Mouse (Mus musculus): ENCODE results near the gene Tia1. TPM values are rescaled to one million over a fixed set of nuclear protein-coding genes. Genes with fewer than 3 reads are reported as not detected.
A peak's percentile ranks its signal among the peaks of the same experiment; 100 is the strongest.
"Not testable (repeated sequence)": the region's sequence is repeated elsewhere in the genome, so short reads cannot be mapped to it uniquely, and the experiment has no call there.

Gene Tia1
- polyA plus RNA-seq, 1 experiment from 2014 or later = 109 TPM

DNA sequence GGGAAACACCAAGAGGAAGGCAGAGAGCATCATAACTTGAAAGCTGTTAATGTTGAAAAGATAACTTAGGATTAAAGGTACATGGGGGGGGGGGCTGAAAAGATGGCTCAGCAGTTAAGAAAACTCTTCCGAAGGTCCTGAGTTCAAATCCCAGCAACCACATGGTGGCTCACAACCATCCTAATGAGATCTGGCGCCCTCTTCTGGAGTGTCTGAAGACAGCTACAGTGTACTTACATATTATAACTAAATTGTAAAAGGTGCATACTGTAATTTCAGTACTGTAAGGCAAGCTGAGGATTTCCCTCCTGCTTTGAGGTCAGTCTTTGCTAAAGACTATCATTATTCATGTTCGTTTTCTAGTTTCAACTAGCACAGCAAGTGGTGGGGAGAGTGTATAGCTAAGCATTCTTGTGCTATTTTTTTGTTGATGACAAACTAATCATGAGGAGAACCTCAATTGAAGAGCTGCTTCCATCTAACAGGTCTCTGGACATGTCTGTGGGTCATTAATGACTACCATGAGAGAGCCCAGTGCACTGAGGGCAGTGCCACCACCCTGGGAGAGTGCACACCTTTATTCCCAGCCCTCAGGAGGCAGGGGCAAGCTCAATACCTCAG is 33.8 kb upstream of the Tia1 start:
- no peaks in the 10 kb centered on the region for H3K9me3 ChIP-seq (replicated peaks)
- no peak overlapping the region for H3K4me3 ChIP-seq
- 64% methylated on average over 3 of the region's 3 CpGs for WGBS
- H3K36me3 ChIP-seq = peaks cover 9% of the 10 kb centered on the region
- H3K27me3 ChIP-seq = no peaks in the 10 kb centered on the region
- H3K4me1 ChIP-seq (replicated peaks) = peaks cover 31% of the 10 kb centered on the region
- H3K9ac ChIP-seq = peak overlapping the region; percentile 93; the same call in 1 of the 2 replicates
- peak overlapping the region; percentile 83; the same call in 1 of the 2 replicates for H3K27ac ChIP-seq
- no peak for ATAC-seq (replicated peaks; ENCODE audit: insufficient number of reproducible peaks, insufficient read depth, low FRiP score, low read depth)
- peak overlapping the region; percentile 81 for H3K4me2 ChIP-seq

DNA sequence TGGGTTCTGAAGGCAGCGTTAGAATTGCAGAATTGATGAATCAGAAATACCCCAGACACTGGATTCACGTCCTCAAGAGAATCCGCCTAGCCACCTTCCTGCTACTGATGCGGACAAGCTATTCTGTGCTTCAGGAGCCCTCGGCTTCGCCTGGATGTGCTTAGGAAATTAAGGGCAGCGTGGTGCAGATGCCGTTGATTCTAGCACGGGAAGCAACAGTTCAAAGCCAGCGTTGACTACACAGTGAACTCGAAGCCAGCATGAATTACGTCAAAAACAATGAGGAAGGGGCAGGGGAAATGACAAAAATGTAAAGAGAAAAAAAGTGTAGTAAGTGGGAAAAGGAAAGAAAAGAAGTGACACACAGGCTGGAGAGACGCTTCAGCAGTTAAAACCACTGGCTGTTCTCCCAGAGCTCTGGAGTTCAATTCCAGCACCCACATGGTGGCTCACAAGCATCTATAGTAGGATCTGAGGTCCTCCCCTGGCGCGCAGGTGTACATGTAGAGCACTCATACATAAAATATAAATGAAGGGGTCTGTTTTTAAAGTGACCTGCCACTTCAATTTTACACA is 33.2 kb upstream of the Tia1 start, which contains the start of gene Snrpg:
TSS of gene Snrpg (plus strand) at position 541 of the 576 bp plus-strand sequence.
- peak within 1 kb of the TSS; percentile 94 for H3K4me3 ChIP-seq
- no peaks in the 10 kb centered on the region for H3K27me3 ChIP-seq
- H3K4me1 ChIP-seq (replicated peaks) = peaks cover 31% of the 10 kb centered on the region
- 17% methylated on average over 15 of the region's 15 CpGs for WGBS
- no peaks in the 10 kb centered on the region for H3K9me3 ChIP-seq (replicated peaks)
- peak within 1 kb of the TSS; percentile 83 for H3K27ac ChIP-seq
- H3K36me3 ChIP-seq = peaks cover 9% of the 10 kb centered on the region
- H3K4me2 ChIP-seq = peak within 1 kb of the TSS; percentile 81
- peak within 1 kb of the TSS; percentile 93 for H3K9ac ChIP-seq
- ATAC-seq (replicated peaks; ENCODE audit: insufficient number of reproducible peaks, insufficient read depth, low FRiP score, low read depth) = no peak

DNA sequence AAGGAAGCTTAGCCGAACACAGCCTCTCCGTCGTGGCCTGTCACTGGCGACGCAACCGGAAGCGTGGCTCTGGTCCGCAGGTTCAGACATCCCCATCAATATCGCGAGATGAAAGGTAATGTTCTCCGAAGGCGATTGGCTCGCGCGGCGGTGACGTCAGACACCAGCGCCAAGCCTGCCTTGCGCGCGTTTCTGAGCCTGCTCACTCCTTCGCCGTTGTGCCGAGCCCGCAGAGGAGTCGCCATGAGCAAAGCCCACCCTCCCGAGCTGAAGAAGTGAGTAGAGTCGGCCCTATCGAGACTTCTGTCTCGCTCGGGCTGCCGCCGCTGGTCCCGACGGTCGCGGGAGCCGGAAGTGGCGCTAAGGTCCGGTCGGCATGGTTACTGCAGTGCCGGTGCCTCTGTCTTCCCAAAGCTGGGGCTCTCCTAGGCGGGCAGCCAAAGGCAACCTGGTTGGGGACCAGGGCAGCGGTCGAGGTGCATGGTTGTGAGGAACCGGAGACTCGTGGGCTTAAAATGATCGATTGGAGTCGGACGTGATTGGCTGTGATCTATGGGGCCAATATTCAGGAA is 32.6 kb upstream of the Tia1 start:
- H3K4me3 ChIP-seq = peak overlapping the region; percentile 94
- peak overlapping the region; percentile 93 for H3K9ac ChIP-seq
- H3K27ac ChIP-seq = peak overlapping the region; percentile 83
- no peaks in the 10 kb centered on the region for H3K9me3 ChIP-seq (replicated peaks)
- peak; percentile 93 for ATAC-seq (replicated peaks; ENCODE audit: insufficient number of reproducible peaks, insufficient read depth, low FRiP score, low read depth)
- H3K36me3 ChIP-seq = peaks cover 14% of the 10 kb centered on the region
- WGBS = under 1% methylated on average over 50 of the region's 50 CpGs
- H3K27me3 ChIP-seq = no peaks in the 10 kb centered on the region
- H3K4me2 ChIP-seq = peak overlapping the region; percentile 81
- H3K4me1 ChIP-seq (replicated peaks) = peaks cover 27% of the 10 kb centered on the region

DNA sequence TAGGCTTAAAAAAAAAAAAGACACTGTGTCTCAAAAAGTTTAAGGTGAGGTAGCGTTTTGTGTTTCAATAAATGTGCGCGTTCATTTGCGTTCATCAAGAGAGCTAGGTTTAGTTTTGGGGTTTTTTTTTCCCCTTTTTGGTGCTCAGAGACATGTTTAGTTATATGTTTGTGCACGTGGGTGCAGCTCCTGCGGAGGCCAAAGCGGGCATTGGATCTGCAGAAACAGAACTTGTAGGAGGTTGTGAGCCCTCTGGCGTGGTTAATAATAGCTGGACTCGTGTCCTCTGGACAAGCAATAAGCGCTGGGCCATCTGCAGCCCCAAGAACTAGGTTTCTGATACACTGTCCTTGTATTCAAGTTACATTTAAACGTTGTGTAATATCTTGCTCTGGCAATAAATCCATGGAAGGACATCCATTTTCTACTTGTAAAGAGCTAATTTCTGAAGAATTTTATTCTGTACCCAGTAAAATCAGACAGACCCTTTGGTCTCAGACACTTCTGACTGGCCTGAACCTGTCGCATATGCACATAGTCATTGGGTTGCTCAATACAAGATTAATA is 32.0 kb upstream of the Tia1 start:
- Histone ChIP-seq H3K9ac (peak overlapping the region; percentile 93), H3K9me3 (replicated peaks) (no peaks in the 10 kb centered on the region), H3K36me3 (peaks cover 21% of the 10 kb centered on the region), H3K4me2 (peak overlapping the region; percentile 81), H3K4me1 (replicated peaks) (peaks cover 21% of the 10 kb centered on the region), H3K27ac (peak overlapping the region; percentile 83), H3K4me3 (peak overlapping the region; percentile 94), H3K27me3 (no peaks in the 10 kb centered on the region)
- ATAC-seq (replicated peaks; ENCODE audit: insufficient number of reproducible peaks, insufficient read depth, low FRiP score, low read depth) = no peak
- WGBS = 4% methylated on average over 12 of the region's 12 CpGs

DNA sequence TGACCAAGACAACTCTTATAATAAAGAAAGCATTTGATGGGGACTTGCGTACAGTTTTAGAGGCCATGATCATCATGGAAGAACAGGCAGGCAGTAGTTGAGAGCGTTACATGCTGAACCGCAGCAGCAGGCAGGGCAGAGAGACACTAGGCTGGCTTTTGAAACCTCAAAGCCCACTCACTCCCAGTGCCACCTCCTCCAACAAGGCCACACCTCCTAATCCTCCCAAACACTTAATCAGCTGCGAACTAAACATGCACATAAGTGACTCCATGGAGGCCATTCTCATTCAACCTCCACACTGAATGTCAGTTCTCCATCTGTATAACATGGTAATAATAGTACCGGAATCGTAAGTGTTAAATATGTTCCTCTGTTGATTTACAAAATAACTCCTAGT is 30.5 kb upstream of the Tia1 start:
- Histone ChIP-seq H3K4me3 (no peak overlapping the region), H3K9ac (no peak overlapping the region; the same call in 1 of the 2 replicates), H3K4me2 (no peak overlapping the region), H3K27ac (no peak overlapping the region), H3K4me1 (replicated peaks) (peaks cover 19% of the 10 kb centered on the region), H3K9me3 (replicated peaks) (no peaks in the 10 kb centered on the region), H3K36me3 (peaks cover 34% of the 10 kb centered on the region), H3K27me3 (no peaks in the 10 kb centered on the region)
- ATAC-seq (replicated peaks; ENCODE audit: insufficient number of reproducible peaks, insufficient read depth, low FRiP score, low read depth) = no peak
- 90% methylated on average over 6 of the region's 6 CpGs for WGBS

DNA sequence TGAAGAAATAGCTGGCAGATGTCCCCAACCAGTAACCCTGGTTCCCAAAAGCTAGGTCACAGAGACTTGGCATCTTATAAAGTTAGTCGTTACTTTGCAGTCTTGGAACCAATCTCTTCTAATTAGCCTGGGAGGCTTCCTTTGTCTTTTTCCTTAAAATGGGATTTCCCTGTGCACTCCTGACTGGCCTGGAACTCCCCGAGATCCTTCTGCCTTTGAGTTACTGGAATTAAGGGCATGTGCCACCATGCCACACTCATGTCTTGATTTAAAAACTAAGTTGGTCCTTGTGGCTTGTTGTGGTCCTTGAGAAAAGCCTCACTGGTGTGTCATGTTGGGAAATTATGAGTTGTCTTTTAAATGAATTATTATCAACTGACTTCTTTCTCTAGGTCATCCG is 25.7 kb upstream of the Tia1 start:
- H3K27me3 ChIP-seq = no peaks in the 10 kb centered on the region
- peaks cover 34% of the 10 kb centered on the region for H3K36me3 ChIP-seq
- no peak overlapping the region for H3K4me3 ChIP-seq
- 85% methylated on average over 3 of the region's 3 CpGs for WGBS
- H3K9ac ChIP-seq = no peak overlapping the region
- H3K9me3 ChIP-seq (replicated peaks) = no peaks in the 10 kb centered on the region
- no peak overlapping the region for H3K27ac ChIP-seq
- H3K4me2 ChIP-seq = no peak overlapping the region
- no peak for ATAC-seq (replicated peaks; ENCODE audit: insufficient number of reproducible peaks, insufficient read depth, low FRiP score, low read depth)
- no peaks in the 10 kb centered on the region for H3K4me1 ChIP-seq (replicated peaks)

DNA sequence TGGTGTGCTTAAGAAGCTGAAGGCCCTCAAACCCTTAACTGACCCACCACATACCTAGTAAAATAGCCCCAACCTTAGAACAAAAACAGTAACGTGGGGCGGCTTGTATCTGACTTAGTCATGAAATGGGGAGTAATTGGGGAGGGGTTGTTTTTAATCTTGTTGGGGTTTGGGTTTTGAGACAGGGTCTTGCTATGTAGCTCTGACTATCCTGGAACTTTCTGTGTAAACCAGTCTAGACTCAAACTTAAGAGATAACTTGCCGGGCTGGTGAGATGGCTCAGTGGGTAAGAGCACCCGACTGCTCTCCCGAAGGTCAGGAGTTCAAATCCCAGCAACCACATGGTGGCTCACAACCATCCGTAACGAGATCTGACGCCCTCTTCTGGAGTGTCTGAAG is 23.9 kb upstream of the Tia1 start:
- not testable (repeated sequence) for H3K27me3 ChIP-seq; H3K27ac ChIP-seq; H3K4me3 ChIP-seq; H3K4me2 ChIP-seq; ATAC-seq (replicated peaks; ENCODE audit: insufficient number of reproducible peaks, insufficient read depth, low FRiP score, low read depth); H3K9ac ChIP-seq; H3K9me3 ChIP-seq (replicated peaks); H3K4me1 ChIP-seq (replicated peaks)
- peaks cover 34% of the 10 kb centered on the region for H3K36me3 ChIP-seq
- WGBS = 68% methylated on average over 8 of the region's 8 CpGs

DNA sequence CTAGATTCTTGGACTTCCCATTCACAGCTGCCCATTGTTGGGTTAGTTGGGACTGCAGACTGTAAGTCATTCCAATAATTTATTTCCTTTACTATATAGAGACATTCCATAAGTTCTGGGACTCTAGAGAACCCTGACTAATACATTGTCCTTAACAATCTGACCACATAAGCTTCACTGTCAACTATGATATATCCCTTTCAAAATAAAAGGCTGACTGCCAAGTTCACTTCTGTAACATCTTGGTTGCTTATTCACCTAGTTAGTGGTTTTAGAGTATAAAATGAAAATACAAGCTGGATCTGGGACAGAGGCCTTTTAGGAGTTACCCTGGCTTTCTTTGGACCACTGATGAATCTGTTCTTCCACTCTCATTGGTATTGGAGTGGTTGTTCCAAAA is 21.5 kb upstream of the Tia1 start:
- no peak overlapping the region for H3K4me2 ChIP-seq
- H3K9ac ChIP-seq = no peak overlapping the region
- no peaks in the 10 kb centered on the region for H3K4me1 ChIP-seq (replicated peaks)
- no peaks in the 10 kb centered on the region for H3K9me3 ChIP-seq (replicated peaks)
- H3K27me3 ChIP-seq = no peaks in the 10 kb centered on the region
- ATAC-seq (replicated peaks; ENCODE audit: insufficient number of reproducible peaks, insufficient read depth, low FRiP score, low read depth) = no peak
- no peak overlapping the region for H3K27ac ChIP-seq
- H3K4me3 ChIP-seq = no peak overlapping the region
- peaks cover 23% of the 10 kb centered on the region for H3K36me3 ChIP-seq

DNA sequence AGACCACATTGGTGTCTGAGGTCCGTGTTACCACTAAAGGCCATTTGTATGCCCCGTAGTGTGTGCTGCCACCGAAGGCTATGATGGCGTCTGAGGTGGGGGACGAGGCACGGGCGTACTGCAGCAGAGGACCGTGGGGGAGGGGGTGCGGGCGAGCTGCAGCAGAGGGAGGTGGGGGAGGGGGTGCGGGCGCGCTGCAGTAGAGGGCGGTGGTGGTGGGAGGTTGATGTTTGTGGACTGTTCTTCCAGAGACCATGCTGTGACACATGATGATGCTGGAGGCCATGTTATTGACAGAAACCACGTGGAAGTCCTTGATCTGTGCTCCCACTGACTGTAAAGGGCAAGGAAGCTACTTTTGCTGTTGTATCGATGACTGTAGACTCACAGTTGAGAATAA is 20.6 kb upstream of the Tia1 start:
- H3K9me3 ChIP-seq (replicated peaks) = no peaks in the 10 kb centered on the region
- ATAC-seq (replicated peaks; ENCODE audit: insufficient number of reproducible peaks, insufficient read depth, low FRiP score, low read depth) = no peak
- H3K4me3 ChIP-seq = no peak overlapping the region
- WGBS = 43% methylated on average over 16 of the region's 16 CpGs
- H3K36me3 ChIP-seq = peaks cover 23% of the 10 kb centered on the region
- H3K27ac ChIP-seq = no peak overlapping the region
- no peak overlapping the region for H3K9ac ChIP-seq
- H3K4me1 ChIP-seq (replicated peaks) = no peaks in the 10 kb centered on the region
- H3K4me2 ChIP-seq = no peak overlapping the region
- no peaks in the 10 kb centered on the region for H3K27me3 ChIP-seq

DNA sequence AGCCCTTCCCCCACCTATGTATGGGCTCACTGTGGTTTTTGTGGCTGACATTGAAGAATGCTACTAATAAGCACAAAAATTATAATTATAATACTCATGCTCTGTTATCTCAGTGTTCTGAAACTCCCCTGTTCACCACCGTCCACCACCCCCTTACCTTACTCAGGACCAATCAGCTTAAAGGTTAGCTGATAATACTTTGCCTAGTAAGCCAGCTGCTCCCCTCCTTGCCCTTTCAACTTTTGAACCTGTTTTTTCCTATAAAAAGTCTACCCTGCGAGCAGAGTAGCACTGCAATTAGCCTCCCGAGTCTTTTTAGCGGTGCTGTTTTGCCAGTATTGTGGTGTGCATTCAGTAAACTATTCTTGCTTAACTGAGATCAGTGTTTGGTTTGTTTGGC is 19.3 kb upstream of the Tia1 start:
- Histone ChIP-seq H3K27ac (no peak overlapping the region), H3K4me3 (no peak overlapping the region), H3K9ac (no peak overlapping the region), H3K9me3 (replicated peaks) (no peaks in the 10 kb centered on the region), H3K4me1 (replicated peaks) (no peaks in the 10 kb centered on the region), H3K4me2 (no peak overlapping the region), H3K36me3 (peaks cover 27% of the 10 kb centered on the region), H3K27me3 (no peaks in the 10 kb centered on the region)
- 56% methylated on average over 4 of the region's 4 CpGs for WGBS
- ATAC-seq (replicated peaks; ENCODE audit: insufficient number of reproducible peaks, insufficient read depth, low FRiP score, low read depth) = no peak

DNA sequence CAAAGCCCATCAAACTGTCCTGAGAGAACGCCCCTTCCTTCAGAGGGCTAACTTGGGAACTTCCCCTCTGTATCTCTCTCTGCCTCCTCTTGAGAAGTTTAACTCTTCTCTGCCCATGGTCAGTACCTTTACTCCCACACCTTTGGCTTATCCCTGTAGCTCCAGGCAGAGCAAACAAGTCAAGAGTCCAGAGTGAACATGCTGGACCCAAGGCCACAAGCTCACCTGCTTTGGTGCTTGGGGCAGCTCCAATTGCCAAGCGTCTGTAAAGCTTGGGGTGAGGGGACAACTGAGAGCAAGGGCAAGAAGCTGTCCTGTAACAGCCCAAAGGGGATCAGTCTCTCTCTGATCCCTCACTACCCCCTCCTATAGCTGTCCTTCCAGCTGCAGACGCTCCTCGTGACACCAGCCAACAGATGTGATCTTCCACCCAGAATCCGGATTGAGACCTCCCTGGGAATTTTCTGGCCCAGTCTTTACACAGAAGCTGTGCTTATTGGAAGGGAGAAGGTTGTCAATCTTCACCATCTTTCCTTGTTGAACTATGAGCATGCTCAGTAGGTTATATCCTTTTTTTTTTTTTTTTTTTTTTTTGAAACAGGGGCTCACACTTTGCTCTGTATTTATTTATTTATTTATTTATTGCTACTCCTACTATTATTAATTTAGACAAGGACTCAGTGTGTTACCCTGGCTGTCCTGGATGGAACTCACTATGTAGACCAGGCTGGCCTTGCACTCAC is 18.5 kb upstream of the Tia1 start:
- Histone ChIP-seq H3K9me3 (replicated peaks) (no peaks in the 10 kb centered on the region), H3K27ac (no peak overlapping the region), H3K36me3 (peaks cover 35% of the 10 kb centered on the region), H3K4me2 (no peak overlapping the region), H3K4me1 (replicated peaks) (no peaks in the 10 kb centered on the region), H3K27me3 (no peaks in the 10 kb centered on the region), H3K9ac (no peak overlapping the region), H3K4me3 (no peak overlapping the region)
- 73% methylated on average over 5 of the region's 5 CpGs for WGBS
- no peak for ATAC-seq (replicated peaks; ENCODE audit: insufficient number of reproducible peaks, insufficient read depth, low FRiP score, low read depth)

Data from heart, embryonic 15.5 days (tissue).